Mouse (Mus musculus) left cerebral cortex, adult 8-10 months (tissue): ENCODE measurements around the gene Fgfr4. TPM values are rescaled to one million over a fixed set of nuclear protein-coding genes. Genes with fewer than 3 reads are reported as not detected.

Source experiments
- DNase-seq, 2 experiments: peaks; one replicate each; pipeline ENCODE4 v3.0.0; 2022; ENCODE audit warnings: low spot score in 2 of 2
- total RNA-seq, 4 experiments: library from RNA; stranded (reverse); gene quantifications; 2 replicates each; pipeline ENCODE4 v1.2.4; 2022

Gene Fgfr4
- under 1 TPM; 0.21 to 0.70 (median 0.58) TPM for total RNA-seq

DNA sequence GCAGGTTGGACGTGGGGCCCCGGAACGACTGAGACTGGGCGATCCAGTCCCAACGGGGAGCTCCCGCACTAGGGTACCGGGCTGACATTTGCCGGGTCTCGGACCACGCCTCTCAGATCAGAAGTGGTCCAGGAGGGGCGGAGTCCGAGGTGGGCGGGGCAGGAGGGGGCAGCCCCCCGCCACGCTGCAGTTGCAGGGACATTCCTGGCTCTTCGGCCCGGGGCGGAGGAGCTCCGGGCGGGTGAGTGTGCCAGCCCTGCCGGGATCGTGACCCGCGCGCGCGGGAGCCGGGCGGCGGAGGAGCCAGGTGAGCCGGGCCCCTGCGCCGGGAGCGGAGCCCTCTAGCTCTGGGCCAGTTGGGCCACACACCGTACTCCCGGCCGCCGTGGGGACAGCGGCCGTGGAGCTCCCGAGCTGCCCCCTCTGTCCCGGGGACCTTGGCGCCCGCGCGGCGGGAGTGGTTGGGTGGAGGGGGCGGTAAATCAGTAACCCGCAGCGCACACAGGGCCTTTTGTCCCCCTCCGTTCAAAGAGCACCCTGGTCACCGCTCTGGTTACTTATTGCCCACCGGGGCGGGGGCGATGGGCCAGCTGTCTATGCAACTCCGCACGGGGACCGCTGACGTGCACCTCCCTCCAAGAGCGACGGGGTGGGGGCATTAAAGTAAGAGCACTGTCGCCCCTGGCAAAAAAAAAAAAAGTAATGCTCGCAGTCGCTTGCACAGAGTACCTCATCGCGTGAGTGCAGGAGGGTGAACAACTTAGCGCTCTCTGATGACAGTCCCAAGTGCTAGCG is at the start of gene Fgfr4:
Gene Fgfr4, plus strand, starts transcription at position 20 of the 795 bp plus-strand sequence.
- DNase-seq, result no peak

GRCm38 (mm10) chr13:55103351-55103750 is 49.1 kb upstream of the Fgfr4 start:
- no peak for DNase-seq

DNA sequence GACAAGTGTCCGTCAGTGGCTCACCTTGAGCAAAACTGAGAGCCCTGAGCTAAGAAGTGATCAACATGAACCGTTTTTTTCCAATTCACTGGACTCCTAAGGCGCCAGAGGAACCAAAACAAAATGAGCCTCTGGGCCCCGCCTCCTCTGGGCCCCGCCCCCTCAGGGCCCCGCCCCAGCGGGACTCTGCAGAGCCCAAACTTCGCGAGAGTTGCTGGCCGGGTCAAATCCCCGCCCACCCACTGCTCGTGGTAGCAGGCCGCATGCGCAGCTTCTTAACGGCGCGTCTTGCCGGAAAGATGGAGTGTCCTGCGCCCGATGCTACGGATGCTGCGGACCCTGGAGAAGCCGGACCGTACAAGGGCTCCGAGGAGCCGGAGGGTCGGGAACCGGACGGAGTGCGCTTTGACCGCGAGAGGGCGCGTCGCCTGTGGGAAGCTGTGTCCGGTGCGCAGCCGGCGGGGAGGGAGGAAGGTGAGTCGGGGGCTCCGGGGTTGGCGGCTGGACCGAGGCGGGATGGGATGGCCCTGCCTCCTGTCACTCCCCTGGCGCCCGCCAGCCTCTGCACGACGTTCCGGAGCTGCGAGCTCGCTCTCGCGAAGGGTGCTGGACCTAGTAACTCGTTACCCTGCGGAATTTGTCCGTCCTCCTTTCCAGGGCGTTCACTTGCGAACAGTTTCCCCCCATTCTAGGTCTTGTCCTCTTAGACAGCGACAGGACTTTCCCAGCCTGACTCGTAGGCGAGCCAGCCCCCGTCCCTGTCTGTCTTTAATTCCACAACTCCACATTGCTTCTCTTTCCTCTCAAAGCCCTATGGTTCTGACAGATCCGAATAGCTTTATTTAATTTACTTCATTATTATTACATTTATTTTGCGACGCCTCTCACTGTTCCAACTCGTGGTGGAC is 47.1 kb upstream of the Fgfr4 start, which contains the start of gene Zfp346:
Gene Zfp346, plus strand, starts transcription at position 267 of the 908 bp plus-strand sequence.
- peak; percentile 83 to 97 for DNase-seq

DNA sequence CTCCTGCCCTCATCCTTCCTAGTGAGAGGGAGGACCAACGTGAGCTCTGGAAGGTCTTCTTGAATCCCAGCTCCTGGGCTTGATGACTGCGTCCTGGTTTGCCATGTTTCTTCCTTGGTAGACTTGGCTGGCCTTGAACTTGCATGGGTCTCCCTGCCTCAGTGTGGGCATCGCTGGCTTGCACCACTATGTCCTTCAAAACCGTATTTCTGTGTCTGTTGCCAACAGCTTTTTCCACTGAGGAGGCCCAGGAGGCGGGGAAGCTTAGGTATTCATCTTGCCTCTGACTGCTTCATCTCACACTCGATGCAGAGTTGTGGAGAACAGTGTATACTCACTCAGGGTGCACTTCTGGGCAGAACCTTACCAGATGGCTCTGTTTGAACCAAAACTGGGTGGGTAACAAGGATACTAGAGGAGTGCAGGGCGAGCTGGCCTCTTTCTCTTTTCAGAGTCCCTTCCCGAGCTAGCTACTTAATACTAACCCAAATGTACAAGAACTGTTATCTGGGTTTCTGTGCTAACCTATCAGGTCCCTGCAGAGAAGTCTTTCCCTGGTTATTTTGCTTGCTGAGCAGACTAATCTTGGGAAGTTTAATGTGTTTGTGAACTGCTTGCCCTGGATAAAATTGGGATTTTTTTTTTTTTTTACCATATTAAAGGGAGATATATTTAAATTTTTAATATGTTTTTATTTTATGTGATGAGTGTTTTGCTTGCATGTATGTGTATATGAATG is 46.3 kb upstream of the Fgfr4 start:
- no peak for DNase-seq

- DNase-seq, result no peak
Measured at GRCm38 (mm10) chr13:55107116-55107515, 45.3 kb upstream of the Fgfr4 start.

DNA sequence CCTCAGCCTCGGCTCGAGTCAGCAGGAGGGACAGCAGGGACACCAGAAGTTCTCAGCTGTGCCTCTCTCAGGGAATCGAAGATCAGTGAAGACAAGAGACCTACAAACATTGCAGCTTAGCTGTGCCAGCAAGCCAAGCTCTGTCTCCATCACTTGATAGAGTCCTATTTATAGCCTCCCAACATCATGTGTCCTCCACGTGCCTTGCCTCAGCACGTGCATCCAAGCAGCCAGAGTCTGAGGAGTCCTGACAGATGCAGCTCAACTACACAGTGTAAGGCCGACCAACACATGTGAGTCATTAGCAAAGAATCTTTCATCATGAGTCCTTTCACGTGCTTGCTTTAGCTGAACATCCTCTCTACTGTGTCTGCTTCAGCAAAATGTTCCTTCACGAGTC is 44.7 kb upstream of the Fgfr4 start:
- peak in 1 of 2 experiments; percentile 56 for DNase-seq

DNA sequence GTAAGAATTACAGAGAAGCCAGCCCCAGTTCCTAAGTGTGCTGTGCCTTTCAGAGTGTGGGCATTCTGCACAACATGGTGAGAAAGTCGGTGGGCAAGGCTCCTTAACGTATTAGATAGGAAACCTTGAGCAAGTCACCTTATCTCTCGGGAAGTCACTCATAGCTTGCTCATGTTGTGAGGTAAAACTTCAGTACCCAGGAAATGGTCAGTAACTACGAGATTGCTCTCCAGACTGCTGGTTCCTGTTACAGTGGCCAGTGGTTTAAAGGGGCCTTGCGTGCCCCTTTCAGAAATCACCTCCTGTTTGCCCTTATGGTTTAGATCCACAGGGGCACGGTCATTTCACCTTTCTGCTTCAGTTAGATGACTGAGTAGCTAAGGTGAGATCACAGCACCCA is 38.1 kb upstream of the Fgfr4 start:
- DNase-seq, result no peak

DNA sequence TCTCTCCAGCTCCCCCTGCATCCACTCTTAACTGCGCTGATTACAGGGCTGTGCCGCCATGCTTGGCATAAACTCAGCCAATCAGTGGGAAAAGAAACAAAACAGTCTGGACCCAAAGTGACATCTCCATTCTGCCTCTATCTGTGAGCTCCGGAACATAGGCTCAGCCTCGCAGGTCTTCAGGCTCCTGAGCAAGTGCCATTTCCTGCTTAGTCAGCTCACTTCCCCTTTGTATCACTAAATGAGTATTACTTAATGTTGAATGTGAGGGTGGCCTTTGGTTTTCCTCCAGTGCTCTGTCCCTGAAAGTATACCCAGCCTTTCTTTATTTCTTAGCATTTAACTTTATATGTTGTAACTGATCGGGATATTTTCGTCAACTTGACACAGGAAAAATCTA is 27.5 kb upstream of the Fgfr4 start:
- DNase-seq, result no peak

- no peak for DNase-seq
Measured at GRCm38 (mm10) chr13:55133448-55133847, 19.0 kb upstream of the Fgfr4 start, which contains the start of gene Gm17617. Gm17617 (minus strand) TSS chr13:55133548.

DNA sequence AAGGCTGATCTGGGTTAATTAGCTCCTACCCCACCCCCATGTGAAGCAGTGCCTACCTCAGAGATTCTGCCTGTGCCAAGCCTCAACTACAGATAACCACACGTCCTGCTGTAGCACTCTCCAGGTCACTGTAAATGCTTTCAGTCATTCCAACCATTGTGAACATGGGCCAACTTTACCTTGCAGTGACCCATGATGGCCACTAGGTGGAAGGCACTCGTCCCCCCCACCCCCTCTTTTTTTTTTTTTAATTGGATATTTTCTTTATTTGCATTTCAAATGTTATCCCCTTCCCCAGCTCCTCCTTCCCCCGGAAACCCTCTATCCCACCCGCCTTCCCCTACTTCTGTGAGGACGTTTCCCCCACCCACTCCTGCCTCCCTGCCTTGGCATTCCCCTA is 17.1 kb upstream of the Fgfr4 start:
- DNase-seq, result no peak

DNA sequence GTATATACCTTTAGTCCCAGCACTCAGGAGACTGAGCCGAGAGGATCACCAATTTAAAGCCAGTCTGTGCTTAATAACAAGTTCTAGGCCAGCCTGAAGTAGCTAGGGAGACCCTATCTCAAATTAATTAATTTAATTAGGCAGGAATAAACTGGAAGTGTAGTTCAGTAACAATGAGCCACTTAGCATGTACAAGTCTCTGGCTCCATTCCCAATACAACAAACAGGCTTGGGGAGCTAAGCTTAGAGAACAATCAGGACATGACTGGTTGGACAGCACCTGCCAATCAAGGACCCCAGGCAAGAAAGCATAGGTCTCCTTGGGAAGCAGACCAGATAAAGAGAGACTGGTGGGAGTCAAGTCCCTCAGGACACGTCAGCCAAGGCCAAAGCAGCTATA is 12.2 kb upstream of the Fgfr4 start:
- DNase-seq, result no peak

DNA sequence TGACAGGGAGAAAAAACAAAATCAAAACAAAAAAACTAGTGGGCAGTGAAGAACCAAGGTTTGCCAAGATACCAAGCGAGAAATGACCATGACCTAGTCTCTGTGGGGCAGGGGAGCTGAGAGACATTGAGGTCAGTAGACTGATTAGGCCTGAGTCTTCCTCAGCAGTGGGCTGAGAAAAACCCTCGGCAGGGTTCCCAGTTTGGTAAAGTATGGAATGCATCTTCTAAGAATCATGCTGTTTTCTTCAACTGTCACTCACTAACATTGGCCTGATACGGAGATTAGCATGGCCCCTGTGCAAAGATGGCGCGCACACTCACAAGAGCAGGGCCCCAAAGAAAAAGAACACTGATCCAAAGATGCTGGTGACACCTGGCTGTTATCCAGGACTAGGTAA is 1.5 kb downstream of the Fgfr4 start:
- DNase-seq, result no peak

GRCm38 (mm10) chr13:55162365-55162764 is 9.9 kb downstream of the Fgfr4 start:
- DNase-seq, result no peak

DNA sequence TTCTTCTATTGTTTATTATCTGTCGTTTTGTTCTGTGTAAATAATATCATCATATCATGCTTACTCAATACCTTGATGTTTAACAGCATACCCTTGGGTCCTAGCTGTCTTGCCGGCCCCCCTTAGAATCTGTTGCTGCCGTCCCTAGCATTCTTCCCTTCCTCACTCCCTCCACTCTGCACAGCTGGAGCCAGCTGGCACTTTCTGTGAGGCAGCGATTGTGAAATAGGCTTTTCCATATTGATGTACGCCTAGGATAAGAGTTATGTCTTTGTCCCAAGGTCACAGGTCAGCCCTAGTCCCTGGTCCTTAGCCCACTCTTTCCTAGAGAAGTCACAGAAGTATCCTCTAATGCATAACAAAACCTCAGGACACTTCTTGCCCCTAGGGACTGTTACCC is 11.1 kb downstream of the Fgfr4 start:
- no peak for DNase-seq

- no peak for DNase-seq
Measured at GRCm38 (mm10) chr13:55165831-55166339, 13.4 kb downstream of the Fgfr4 start.

- no peak for DNase-seq
Measured at GRCm38 (mm10) chr13:55166806-55167725, 14.6 kb downstream of the Fgfr4 start.

- DNase-seq, result no peak
Measured at GRCm38 (mm10) chr13:55167798-55168197, 15.4 kb downstream of the Fgfr4 start.

DNA sequence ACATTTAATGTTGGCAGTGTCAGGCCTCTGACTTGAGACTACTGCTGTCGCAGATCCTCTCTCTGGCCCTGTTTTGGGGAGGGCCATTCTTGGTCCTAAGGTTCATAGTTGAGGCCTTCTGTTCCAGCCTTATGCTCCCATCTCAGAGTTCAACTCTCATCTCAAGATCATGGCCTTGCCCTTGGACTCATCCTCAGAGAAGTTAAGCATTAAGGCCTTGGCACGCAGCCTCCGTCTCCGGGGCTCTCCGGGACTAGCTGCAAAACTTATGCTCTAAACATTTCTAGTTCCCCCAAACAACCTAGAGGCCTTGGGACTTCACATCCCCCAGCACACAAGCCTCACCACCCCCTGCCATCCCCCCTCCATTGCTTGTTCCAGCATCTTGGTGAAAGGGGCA is 15.8 kb downstream of the Fgfr4 start:
- no peak for DNase-seq

DNA sequence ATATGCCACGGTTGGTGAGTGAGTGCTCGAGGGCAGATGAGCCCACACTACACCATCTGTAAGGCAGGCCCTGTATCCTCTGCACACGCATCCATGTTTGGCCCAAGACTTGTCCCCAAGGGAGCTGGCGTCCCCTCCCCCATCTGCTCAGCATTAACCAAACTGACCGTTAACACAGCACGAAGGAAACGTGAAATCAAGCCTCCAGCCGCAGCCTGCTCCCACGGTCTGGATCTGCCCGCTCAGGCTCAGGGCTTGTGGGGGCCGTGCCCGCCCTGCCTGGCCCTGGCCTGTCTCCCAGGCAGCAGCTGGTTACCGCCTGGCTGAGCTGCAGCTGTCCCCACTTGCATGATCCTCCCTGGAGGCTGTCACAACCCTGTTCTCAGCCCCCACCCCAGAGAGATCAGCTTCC is 16.5 kb downstream of the Fgfr4 start:
- no peak for DNase-seq
